Mouse (Mus musculus) lung, postnatal 0 days (tissue): ENCODE measurements at regions not wholly inside any gene's neighbourhood (a gene's known extent, or its start where the extent isn't known, plus 50 kb on each side); places are given as distances from the start of the nearest gene placed in this dataset.

Experiments used
- CTCF ChIP-seq: IDR thresholded peaks from 2 replicates; pipeline ENCODE4 v1.5.1; 2016; ENCODE audit warnings: antibody characterized with exemption, mild to moderate bottlenecking
- EP300 ChIP-seq: IDR thresholded peaks from 2 replicates; pipeline ENCODE4 v1.6.1; 2016; ENCODE audit warnings: antibody characterized with exemption, mild to moderate bottlenecking, control low read depth

GRCm38 (mm10) chr1:78602039-78602438, 55.6 kb upstream of the Acsl3 start:
- TF ChIP-seq CTCF (no peak), EP300 (no peak)
